Mouse (Mus musculus): ENCODE data around the gene Pdap1.
"Not testable (repeated sequence)": the region's sequence is repeated elsewhere in the genome, so short reads cannot be mapped to it uniquely, and the experiment has no call there.

Pdap1 gene

GRCm38 (mm10) chr5:145083201-145083600, 56.8 kb downstream of the Pdap1 start:
- DNase-seq (ENCODE audit: low read depth, low spot score): not testable (repeated sequence)

DNA sequence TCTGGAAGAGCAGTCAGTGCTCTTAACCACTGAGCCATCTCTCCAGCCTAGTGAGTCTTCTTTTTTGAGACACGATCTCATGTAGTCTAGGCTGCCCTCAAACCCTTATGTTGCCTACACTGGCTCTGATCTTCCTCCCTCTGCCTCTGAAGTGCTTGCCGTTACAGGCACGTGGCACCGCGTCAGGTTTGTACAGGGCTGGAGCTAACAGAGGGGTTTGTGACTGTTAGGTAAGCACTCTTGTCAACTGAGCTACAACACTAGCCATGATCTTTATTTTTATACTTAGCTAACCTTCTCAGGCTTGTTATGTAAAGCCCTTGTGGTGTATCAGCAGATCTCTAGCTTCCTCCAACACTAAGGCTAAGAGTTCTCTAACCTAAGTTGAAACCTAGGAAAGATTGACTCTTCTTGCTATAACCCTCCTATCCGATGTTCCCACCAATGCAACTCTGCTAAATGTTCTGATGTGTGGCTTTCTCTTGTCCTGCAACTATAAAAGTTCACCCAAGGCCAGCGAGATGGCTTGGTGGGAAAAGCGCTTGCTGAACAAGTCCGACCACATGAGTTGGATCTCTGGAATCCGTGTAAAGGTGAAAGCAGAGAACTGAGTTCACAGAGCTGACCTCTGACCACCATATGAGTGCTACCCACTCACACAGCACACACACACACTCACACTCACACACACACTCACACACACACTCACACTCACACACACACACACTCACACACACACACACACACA, 58.0 kb downstream of the Pdap1 start:
- DNase-seq (ENCODE audit: low read depth, low spot score): no peak

Data from CD4-positive helper T cell, adult 2 months (primary cell).